Mouse (Mus musculus) lung, adult 18-20 months (tissue): ENCODE measurements around the gene Cmss1.
A peak's percentile ranks its signal among the peaks of the same experiment; 100 is the strongest.
"Not testable (repeated sequence)": the region's sequence is repeated elsewhere in the genome, so short reads cannot be mapped to it uniquely, and the experiment has no call there.

Experiments used
- DNase-seq, 2 experiments: peaks; one replicate each; pipeline ENCODE4 v3.0.0; 2022; ENCODE audit warnings: mixed read lengths in 2 of 2

Gene Cmss1

GRCm38 (mm10) chr16:57421680-57422417 is 184.8 kb downstream of the Cmss1 start:
- DNase-seq, result no peak

- DNase-seq, result no peak
Measured at GRCm38 (mm10) chr16:57420773-57421556, 185.7 kb downstream of the Cmss1 start.

DNA sequence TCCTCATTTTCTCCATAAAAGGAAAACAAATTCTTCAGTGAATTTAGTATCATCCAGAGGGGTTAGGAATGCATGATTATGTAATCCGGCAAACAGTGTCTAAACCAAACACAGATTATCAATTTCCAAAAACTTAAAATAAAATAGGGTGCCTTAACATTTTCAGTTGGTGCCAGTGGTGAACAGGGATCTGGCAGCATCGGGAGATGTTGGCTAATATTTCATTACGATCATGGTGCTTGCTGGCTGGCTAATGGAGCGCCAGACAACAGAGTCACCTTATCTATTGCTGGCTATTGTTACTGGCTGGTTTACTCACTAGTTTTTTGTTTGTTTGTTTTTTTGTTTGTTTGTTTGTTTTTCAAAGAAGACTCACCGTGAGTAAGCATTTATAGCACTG is 186.8 kb downstream of the Cmss1 start:
- no peak for DNase-seq

GRCm38 (mm10) chr16:57419332-57419731 is 187.3 kb downstream of the Cmss1 start:
- no peak for DNase-seq

DNA sequence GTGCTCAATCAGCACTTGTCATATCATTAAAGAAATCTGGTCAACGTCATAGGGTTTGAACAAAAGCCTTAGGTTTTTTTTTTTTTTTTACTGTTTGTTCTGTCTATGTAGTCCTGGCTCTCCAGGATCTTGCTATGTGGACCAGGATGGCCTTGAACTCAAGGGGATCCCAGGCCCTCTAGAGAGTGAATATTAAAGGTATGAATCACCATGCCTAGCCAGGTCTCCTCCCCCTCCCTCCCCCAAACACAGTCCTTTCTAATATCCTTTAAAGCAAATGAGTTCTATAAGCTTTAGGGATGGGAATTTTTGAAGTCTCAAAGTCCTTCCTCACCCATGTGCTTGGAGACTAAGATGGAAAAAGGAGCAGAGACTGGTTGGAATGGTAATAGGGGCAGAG is 188.7 kb downstream of the Cmss1 start:
- DNase-seq, result no peak

DNA sequence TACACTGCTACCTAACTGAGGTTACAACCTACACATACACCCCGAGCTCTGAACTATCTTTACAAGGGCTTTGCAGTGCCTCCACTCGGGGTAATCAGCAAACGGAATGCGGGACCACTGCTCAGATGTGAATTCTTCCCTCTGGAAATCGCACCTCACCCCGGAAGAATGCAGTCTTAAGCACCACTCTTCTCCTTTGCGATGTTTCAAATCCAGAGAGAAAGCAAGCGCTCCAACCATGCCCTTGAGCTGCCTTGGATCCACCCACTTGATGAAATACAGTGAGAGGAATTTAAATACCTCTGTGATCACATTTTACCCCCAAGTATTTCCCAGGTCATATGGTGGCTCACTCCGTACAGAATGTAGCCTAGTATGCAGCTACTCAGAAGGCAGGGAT is 189.6 kb downstream of the Cmss1 start:
- no peak for DNase-seq

DNA sequence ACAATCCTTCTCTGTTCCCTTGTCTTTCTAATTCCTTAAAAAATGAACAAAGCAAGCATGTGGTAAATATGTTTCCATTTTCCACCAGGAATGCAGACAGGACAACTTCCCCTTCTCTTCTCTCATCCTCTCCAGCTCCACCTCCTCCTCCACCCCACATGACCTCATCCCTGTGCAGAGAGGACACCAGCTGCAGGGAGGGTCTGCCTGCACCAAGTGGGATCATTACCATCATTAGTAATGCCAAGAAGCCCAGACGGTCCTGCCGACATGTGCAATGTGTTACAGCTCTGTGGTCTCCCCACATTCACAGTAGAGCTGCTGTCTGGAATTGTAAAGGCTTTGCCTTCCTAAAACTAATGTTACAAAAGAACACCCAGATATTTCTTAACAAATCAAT is 190.6 kb downstream of the Cmss1 start:
- no peak for DNase-seq

DNA sequence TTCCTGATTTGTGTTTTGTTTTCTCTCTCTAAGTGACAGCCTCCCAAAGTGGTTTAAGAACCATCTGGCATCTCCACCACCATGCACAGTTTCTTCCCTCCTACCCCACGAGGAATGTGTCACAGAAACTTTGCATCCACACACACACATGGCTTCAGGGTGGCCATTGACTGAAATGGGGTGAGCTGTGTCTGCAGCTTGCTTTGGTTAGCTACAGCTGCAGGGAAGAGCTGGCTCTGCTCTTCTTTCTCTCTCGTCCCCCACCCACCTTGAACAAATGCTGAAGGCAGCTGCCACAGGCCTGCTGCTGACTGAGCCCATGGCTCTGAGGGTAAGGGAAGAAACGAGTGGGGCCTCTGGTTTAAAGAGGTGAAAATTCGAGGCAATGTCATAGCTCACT is 193.9 kb downstream of the Cmss1 start:
- no peak for DNase-seq

GRCm38 (mm10) chr16:57403825-57404224 is 202.8 kb downstream of the Cmss1 start:
- DNase-seq, result peak; percentile 39 to 42

GRCm38 (mm10) chr16:57402910-57403309 is 203.8 kb downstream of the Cmss1 start:
- no peak for DNase-seq

- DNase-seq, result no peak
Measured at GRCm38 (mm10) chr16:57401702-57402101, 205.0 kb downstream of the Cmss1 start.

DNA sequence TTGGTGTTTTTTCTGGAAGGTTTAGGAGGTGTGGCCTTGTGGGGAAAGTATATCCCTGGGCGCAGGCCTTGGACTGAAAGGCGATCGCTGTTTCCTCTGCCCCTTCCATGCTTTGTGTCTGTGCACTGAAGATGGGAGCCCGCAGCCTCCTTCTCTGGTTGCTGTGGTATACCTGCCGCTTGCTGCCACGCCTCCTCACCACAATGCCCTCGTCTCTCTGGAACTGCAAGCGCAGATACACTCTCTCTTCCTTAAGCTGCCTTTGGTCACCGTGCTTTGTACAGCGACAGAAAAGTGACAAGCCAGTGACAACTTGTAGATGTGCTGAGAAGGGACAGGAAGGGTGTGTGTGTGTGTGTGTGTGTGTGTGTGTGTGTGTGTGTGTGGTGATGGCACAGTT is 207.1 kb downstream of the Cmss1 start:
- no peak for DNase-seq

DNA sequence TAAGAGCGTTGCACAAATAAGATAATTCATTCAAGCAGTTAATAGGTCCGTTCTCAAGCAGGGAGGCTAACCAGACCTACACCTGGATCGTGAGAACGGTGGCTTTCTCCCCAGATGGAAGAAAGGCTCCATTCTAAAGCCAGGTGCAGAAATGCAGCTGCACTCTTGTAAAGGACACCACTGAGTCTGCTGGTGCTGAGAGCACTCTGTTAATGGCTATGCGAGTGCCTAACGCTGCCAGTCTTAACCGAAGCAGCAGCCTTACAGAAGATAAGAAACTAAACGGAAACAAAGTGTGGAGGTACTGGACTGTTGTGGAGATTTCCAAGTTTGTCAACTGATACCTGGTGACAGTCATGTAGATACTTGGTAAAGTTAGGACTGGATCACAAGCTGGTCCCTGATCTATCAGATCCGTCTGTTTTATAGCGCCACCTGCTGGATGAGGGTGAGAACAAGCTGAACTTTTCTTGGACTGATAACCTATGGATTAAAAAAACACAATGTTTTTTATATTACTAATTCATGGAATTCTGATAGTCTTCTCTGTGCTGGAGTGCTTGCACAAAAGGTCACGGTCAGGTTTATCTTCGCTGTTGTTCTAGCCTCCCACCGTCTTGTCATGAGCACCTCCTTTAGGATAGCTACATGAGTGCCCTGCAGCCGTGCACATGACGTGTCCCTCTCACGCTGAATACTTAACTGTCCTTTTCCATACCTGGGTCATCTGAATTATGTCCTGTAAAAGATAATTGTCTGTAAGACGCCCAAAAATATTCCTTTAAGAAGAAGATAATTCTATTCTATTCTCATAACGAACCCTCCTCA is 208.1 kb downstream of the Cmss1 start:
- DNase-seq, result peak; percentile 57 to 65

DNA sequence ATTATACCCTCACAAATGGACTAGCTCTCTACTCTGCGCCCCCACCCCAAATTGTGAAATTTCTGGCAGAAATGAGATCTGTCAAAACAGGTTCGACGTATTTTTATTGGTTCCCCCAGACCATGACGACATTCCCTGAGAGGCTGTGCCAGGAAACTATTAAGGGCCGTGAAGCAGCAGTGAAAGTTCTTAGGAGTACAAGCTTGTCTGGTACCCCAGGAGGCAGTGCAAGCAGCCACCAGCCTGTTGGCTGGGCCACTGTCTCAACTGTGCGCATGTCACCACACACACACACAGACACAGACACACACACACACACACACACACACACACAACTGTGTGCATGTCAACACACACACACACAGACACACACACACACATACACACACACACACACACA is 208.8 kb downstream of the Cmss1 start:
- DNase-seq, result no peak

- no peak for DNase-seq
Measured at GRCm38 (mm10) chr16:57396249-57396648, 210.4 kb downstream of the Cmss1 start.

GRCm38 (mm10) chr16:57393161-57393560 is 213.5 kb downstream of the Cmss1 start:
- DNase-seq, result peak in 1 of 2 experiments; percentile 27

DNA sequence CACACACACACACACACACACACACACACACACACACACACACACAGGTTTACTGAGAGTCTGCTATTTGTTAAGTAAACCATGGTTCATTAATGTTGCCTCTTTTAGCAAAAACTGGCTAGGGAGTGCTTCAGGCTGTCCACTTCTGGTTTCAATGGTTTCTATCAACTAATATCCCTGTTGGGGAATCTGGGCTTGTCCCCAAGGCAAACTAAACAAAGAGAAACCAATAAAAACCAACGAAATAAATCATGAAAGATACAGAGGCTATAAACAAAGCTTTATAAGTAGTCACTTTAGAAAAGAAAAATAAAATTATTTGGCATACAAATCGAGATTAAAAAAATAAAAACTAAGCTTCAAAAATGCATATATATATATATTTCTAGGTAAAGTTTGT is 214.2 kb downstream of the Cmss1 start:
- DNase-seq, result no peak

DNA sequence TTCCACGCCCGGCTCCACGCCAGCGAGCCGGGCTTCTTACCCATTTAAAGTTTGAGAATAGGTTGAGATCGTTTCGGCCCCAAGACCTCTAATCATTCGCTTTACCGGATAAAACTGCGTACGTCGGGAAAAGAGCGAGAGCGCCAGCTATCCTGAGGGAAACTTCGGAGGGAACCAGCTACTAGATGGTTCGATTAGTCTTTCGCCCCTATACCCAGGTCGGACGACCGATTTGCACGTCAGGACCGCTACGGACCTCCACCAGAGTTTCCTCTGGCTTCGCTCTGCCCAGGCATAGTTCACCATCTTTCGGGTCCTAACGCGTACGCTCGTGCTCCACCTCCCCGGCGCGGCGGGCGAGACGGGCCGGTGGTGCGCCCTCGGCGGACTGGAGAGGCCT is 215.5 kb downstream of the Cmss1 start:
- not testable (repeated sequence) for DNase-seq

- DNase-seq, result peak; percentile 41 to 50
Measured at GRCm38 (mm10) chr16:57389566-57390251, 217.0 kb downstream of the Cmss1 start.

GRCm38 (mm10) chr16:57384274-57384673 is 222.4 kb downstream of the Cmss1 start:
- DNase-seq, result no peak

DNA sequence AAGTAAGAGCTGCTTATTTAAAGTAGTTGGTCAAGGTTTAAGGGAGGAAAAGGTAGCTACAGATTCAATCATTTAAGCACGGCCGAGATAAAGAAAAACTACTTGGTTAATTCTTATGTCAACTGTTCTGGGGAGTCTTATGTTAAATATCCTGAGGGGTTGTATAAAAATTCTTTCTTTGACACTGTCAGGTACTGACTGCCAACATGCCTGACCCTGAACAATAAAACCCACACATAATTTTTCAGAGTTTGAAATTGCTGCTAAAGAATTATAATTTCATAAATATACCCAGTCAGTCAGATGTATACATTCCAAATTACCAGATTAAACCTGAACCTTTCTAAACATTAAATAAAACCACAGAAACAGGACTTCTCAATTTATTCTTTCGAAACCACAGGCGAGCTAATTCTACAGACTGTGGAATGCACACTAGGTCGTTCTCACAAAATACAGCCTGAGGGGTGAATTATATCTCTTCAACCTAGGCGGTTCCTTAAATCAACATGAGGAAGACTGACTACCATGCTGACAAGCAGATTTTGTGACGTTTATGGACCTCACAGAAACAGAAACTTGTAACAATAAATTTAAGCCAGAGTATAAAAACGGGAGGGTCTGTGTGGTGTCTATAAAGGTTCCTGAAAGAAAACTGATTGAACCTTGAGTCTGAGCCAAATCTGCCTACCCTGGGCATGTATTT is 223.2 kb downstream of the Cmss1 start:
- DNase-seq, result no peak
